Mouse (Mus musculus) CH12.LX (cell line): ENCODE results near the gene Pkn2. TPM values are rescaled to one million over a fixed set of nuclear protein-coding genes. Genes with fewer than 3 reads are reported as not detected.

Source experiments
- DNase-seq: peaks from one replicate; pipeline ENCODE4 v3.0.0-alpha.2; 2013; ENCODE audit errors: extremely low read depth
- H3K27ac ChIP-seq: 2 replicates; pipeline ENCODE4 v1.5.1; 2012; ENCODE audit warnings: low read depth, mild to moderate bottlenecking, control low read depth, moderate library complexity; ENCODE audit not compliant: insufficient read depth
- H3K27me3 ChIP-seq: replicated peaks from 2 replicates; pipeline ENCODE3; 2012; ENCODE audit warnings: inconsistent platforms
- H3K36me3 ChIP-seq, 2 experiments: replicated peaks in 1 of 2; 2 replicates each; pipeline versions ENCODE3 to v1.6.1; 2012; ENCODE audit warnings: inconsistent platforms in 1 of 2, low read length in 1 of 2, mild to moderate bottlenecking in 1 of 2, mixed read lengths in 1 of 2, moderate library complexity in 1 of 2; ENCODE audit not compliant: control insufficient read depth in 1 of 2, insufficient read depth in 1 of 2
- H3K4me1 ChIP-seq, 2 experiments: 2 replicates each; pipeline ENCODE4 v1.6.1; 2012; ENCODE audit warnings: inconsistent platforms in 1 of 2, moderate library complexity in 1 of 2; ENCODE audit not compliant: insufficient read depth in 2 of 2, control insufficient read depth in 1 of 2
- H3K4me2 ChIP-seq: 2 replicates; pipeline ENCODE4 v1.6.1; 2012; ENCODE audit warnings: low read depth, mild to moderate bottlenecking, control low read depth; ENCODE audit not compliant: poor library complexity, insufficient read depth, severe bottlenecking
- H3K4me3 ChIP-seq, 3 experiments: fragments of 150-350 bp in 1 of 3; sonication (generic) in 1 of 3; replicated peaks in 1 of 3; 2 replicates each; pipeline versions ENCODE3 to v1.5.1; 2011 to 2012; ENCODE audit warnings: low read depth in 2 of 3, low read length in 2 of 3, mild to moderate bottlenecking in 2 of 3, moderate library complexity in 2 of 3, control low read depth in 1 of 3, improper control_type of control experiment in 1 of 3, inconsistent platforms in 1 of 3, mixed read lengths in 1 of 3; ENCODE audit not compliant: poor library complexity in 1 of 3
- H3K79me2 ChIP-seq: replicated peaks from 2 replicates; pipeline ENCODE4 v1.6.1; 2012; ENCODE audit warnings: mild to moderate bottlenecking, moderate library complexity; ENCODE audit not compliant: control insufficient read depth, poor library complexity, insufficient read depth, severe bottlenecking; ENCODE audit errors: extremely low read depth
- H3K9ac ChIP-seq: 2 replicates; pipeline ENCODE4 v1.6.1; 2012; ENCODE audit warnings: low read depth, mild to moderate bottlenecking, control low read depth, moderate library complexity; ENCODE audit not compliant: insufficient read depth
- H3K9me3 ChIP-seq: replicated peaks from 2 replicates; pipeline ENCODE3; 2012; ENCODE audit warnings: low read length, inconsistent platforms, mixed read lengths
- BHLHE40 ChIP-seq: IDR thresholded peaks from 2 replicates; pipeline ENCODE4 v1.6.1; 2011; ENCODE audit warnings: mild to moderate bottlenecking, low read depth, low read length, improper control_type of control experiment
- CHD1 ChIP-seq: IDR thresholded peaks from 2 replicates; pipeline ENCODE4 v1.6.1; 2012; ENCODE audit warnings: low read depth, low read length, improper control_type of control experiment, inconsistent platforms
- CTCF ChIP-seq, 2 experiments: IDR thresholded peaks in 1 of 2; conservative IDR thresholded peaks in 1 of 2; 2 replicates each; pipeline ENCODE4 v1.5.1; 2011 to 2012; ENCODE audit warnings: low read depth in 2 of 2, low read length in 2 of 2, improper control_type of control experiment in 1 of 2, inconsistent platforms in 1 of 2, mild to moderate bottlenecking in 1 of 2, moderate library complexity in 1 of 2
- ELF1 ChIP-seq: IDR thresholded peaks from 2 replicates; pipeline ENCODE4 v1.6.1; 2014; ENCODE audit warnings: low read depth, mild to moderate bottlenecking, inconsistent platforms, low read length, improper control_type of control experiment
- ETS1 ChIP-seq: conservative IDR thresholded peaks from 2 replicates; pipeline ENCODE4 v1.6.1; 2012; ENCODE audit warnings: low read depth, mild to moderate bottlenecking, inconsistent platforms, low read length, improper control_type of control experiment, moderate library complexity
- GABPA ChIP-seq: IDR thresholded peaks from 2 replicates; pipeline ENCODE4 v1.6.1; 2012; ENCODE audit warnings: low read depth, low read length, improper control_type of control experiment, inconsistent platforms; ENCODE audit not compliant: insufficient replicate concordance
- IRF4 ChIP-seq: IDR thresholded peaks from 2 replicates; pipeline ENCODE4 v1.6.1; 2014; ENCODE audit warnings: low read depth, mild to moderate bottlenecking, inconsistent platforms, low read length, improper control_type of control experiment
- JUND ChIP-seq: conservative IDR thresholded peaks from 2 replicates; pipeline ENCODE4 v1.6.1; 2011; ENCODE audit warnings: low read depth, low read length, improper control_type of control experiment
- MAFK ChIP-seq: IDR thresholded peaks from 2 replicates; pipeline ENCODE4 v1.6.1; 2011; ENCODE audit warnings: low read length, improper control_type of control experiment; ENCODE audit not compliant: insufficient replicate concordance
- NRF1 ChIP-seq: IDR thresholded peaks from 2 replicates; pipeline ENCODE4 v1.6.1; 2014; ENCODE audit warnings: low read depth, mild to moderate bottlenecking, inconsistent platforms, low read length, improper control_type of control experiment, moderate library complexity
- PAX5 ChIP-seq: IDR thresholded peaks from 2 replicates; pipeline ENCODE4 v1.6.1; 2012; ENCODE audit warnings: low read length, inconsistent platforms, mixed read lengths
- POLR2AphosphoS2 ChIP-seq: IDR thresholded peaks from 2 replicates; pipeline ENCODE4 v1.6.1; 2011; ENCODE audit warnings: low read depth, low read length, improper control_type of control experiment
- RAD21 ChIP-seq: IDR thresholded peaks from 2 replicates; pipeline ENCODE4 v1.6.1; 2011; ENCODE audit warnings: low read depth, mild to moderate bottlenecking, low read length, improper control_type of control experiment, moderate library complexity
- SMC3 ChIP-seq: IDR thresholded peaks from 2 replicates; pipeline ENCODE4 v1.6.1; 2011; ENCODE audit warnings: low read depth, low read length, improper control_type of control experiment
- TBP ChIP-seq: conservative IDR thresholded peaks from 2 replicates; pipeline ENCODE4 v1.6.1; 2011; ENCODE audit warnings: low read depth, low read length, improper control_type of control experiment
- UBTF ChIP-seq: IDR thresholded peaks from 2 replicates; pipeline ENCODE4 v1.6.1; 2012; ENCODE audit warnings: low read depth, mild to moderate bottlenecking, inconsistent platforms, low read length, improper control_type of control experiment, moderate library complexity
- USF1 ChIP-seq: IDR thresholded peaks from 2 replicates; pipeline ENCODE4 v1.6.1; 2014; ENCODE audit warnings: low read depth, mild to moderate bottlenecking, inconsistent platforms, low read length, improper control_type of control experiment
- ZKSCAN1 ChIP-seq: IDR thresholded peaks from 2 replicates; pipeline ENCODE4 v1.6.1; 2012; ENCODE audit warnings: low read depth, inconsistent platforms, low read length, improper control_type of control experiment, borderline replicate concordance
- ZMIZ1 ChIP-seq: IDR thresholded peaks from 2 replicates; pipeline ENCODE4 v1.6.1; 2012; ENCODE audit warnings: low read depth, mild to moderate bottlenecking, inconsistent platforms, low read length, improper control_type of control experiment
- ZNF384 ChIP-seq: IDR thresholded peaks from 2 replicates; pipeline ENCODE4 v1.6.1; 2012; ENCODE audit warnings: low read depth, low read length, improper control_type of control experiment, inconsistent platforms
- dilution Hi-C: fragments of 300-500 bp; cut with MboI; formaldehyde crosslinking; loops from 2 replicates; pipeline ENCODE4 v1.14.3; 2020; ENCODE audit warnings: low sequenced_read_pairs; ENCODE audit not compliant: extremely low pct_unique_long_range_greater_than_20kb, extremely low pct_ligation_motif_present
- in situ Hi-C: fragments of 300-500 bp; cut with MboI; formaldehyde crosslinking; loops from 3 replicates; pipeline ENCODE4 v1.14.3; 2019; ENCODE audit warnings: low sequenced_read_pairs, low pct_ligation_motif_present, low pct_unique_long_range_greater_than_20kb, mixed read lengths
- polyA plus RNA-seq: library from polyadenylated mRNA; unstranded; fragments of >175 nt; gene quantifications from 2 replicates; pipeline ENCODE4 v1.2.1, GENCODE M21; 2012; ENCODE audit warnings: low read depth; ENCODE audit not compliant: insufficient read length
- total RNA-seq, 2 experiments: library from RNA; depleted of rRNA; stranded (reverse); fragments of 300-350 nt in 1 of 2; fragments of >200 nt in 1 of 2; gene quantifications; 2 replicates each; pipeline ENCODE4 v1.2.3; 2012 to 2014

Pkn2 gene
- total and polyA plus RNA-seq, 3 experiments: 39.5 to 54.3 (median 49.2) TPM

GRCm38 (mm10) chr3:142773538-142774191 is 108.1 kb downstream of the Pkn2 start:
- peak; percentile 43 for TF ChIP-seq RAD21
- no peak for TF ChIP-seq ETS1
- TF ChIP-seq CTCF (conservative IDR thresholded peaks at IDR 0.05 in 1 of 2, IDR thresholded peaks at IDR 0.05 in 1 of 2; ENCODE audit: low read depth in 2 of 2, low read length in 2 of 2): peak in 1 of 2 experiments; percentile 48; a peak in 2 of 4 replicates
- TF ChIP-seq MAFK: no peak
- TF ChIP-seq, all 38 proteins: peak for 2
- Histone ChIP-seq H3K4me2 (no peak overlapping the region), H3K4me1 (peaks cover 5 to 36% of the 10 kb centered on the region in 2 experiments; a peak in 2 of 4 replicates), H3K27ac (no peak overlapping the region), H3K9ac (no peak overlapping the region), H3K36me3 (peaks cover 48 to 92% of the 10 kb centered on the region in 2 experiments), H3K79me2 (peaks cover 55% of the 10 kb centered on the region), H3K4me3 (no peak overlapping the region), H3K9me3 (no peaks in the 10 kb centered on the region), H3K27me3 (no peaks in the 10 kb centered on the region)
- in situ Hi-C loops: loop anchor here (10.0 kb wide), 1 partner anchor 151 kb away; no protein-coding TSS in a partner anchor
- dilution Hi-C loops: no loop called here
- no peak for DNase-seq

GRCm38 (mm10) chr3:142770518-142770917 is 111.3 kb downstream of the Pkn2 start:
- no peak overlapping the region for H3K4me2 ChIP-seq
- peaks cover 68% of the 10 kb centered on the region for H3K79me2 ChIP-seq
- H3K4me3 ChIP-seq: no peak overlapping the region
- in situ Hi-C loops (loop anchor here (10.0 kb wide), 1 partner anchor 154 kb away; no protein-coding TSS in a partner anchor), dilution Hi-C loops (no loop called here)
- H3K27me3 ChIP-seq: no peaks in the 10 kb centered on the region
- no peak for TF ChIP-seq ZMIZ1
- TF ChIP-seq POLR2AphosphoS2: no peak
- no peak for TF ChIP-seq USF1
- TF ChIP-seq JUND: no peak
- no peak for TF ChIP-seq NRF1
- TF ChIP-seq CHD1: no peak
- no peak for TF ChIP-seq BHLHE40
- TF ChIP-seq TBP: no peak
- TF ChIP-seq UBTF: no peak
- TF ChIP-seq ZNF384: no peak
- TF ChIP-seq IRF4: no peak
- no peak for TF ChIP-seq ELF1
- TF ChIP-seq SMC3: no peak
- TF ChIP-seq CTCF (conservative IDR thresholded peaks at IDR 0.05 in 1 of 2, IDR thresholded peaks at IDR 0.05 in 1 of 2; ENCODE audit: low read depth in 2 of 2, low read length in 2 of 2): no peak
- TF ChIP-seq GABPA: no peak
- TF ChIP-seq ZKSCAN1: no peak
- no peak for TF ChIP-seq MAFK
- TF ChIP-seq PAX5: no peak
- peaks cover 29 to 70% of the 10 kb centered on the region in 2 experiments for H3K36me3 ChIP-seq
- H3K27ac ChIP-seq: no peak overlapping the region
- H3K9me3 ChIP-seq: no peaks in the 10 kb centered on the region
- peaks cover 12 to 61% of the 10 kb centered on the region in 2 experiments for H3K4me1 ChIP-seq
- H3K9ac ChIP-seq: no peak overlapping the region
- no peak for DNase-seq
